Mouse (Mus musculus) testis, adult 2 months (tissue): ENCODE measurements around the gene Alg14.

Experiments
- CTCF ChIP-seq: fragments of 200-500 bp; IDR thresholded peaks from 2 replicates; pipeline ENCODE4 v1.5.1; 2012; ENCODE audit warnings: low read depth, mild to moderate bottlenecking, inconsistent platforms, low read length, moderate library complexity; ENCODE audit not compliant: control insufficient read depth, insufficient read depth, insufficient replicate concordance
- POLR2A ChIP-seq: fragments of 200-500 bp; IDR thresholded peaks from 2 replicates; pipeline ENCODE4 v1.6.1; 2012; ENCODE audit warnings: low read depth, mild to moderate bottlenecking, inconsistent platforms, low read length, moderate library complexity; ENCODE audit not compliant: control insufficient read depth

GRCm38 (mm10) chr3:121340321-121340761, 48.8 kb downstream of the Alg14 start:
- TF ChIP-seq CTCF (no peak), POLR2A (no peak)
